Mouse (Mus musculus) Patski (cell line): Measurements from ENCODE around the gene Olfr1466. TPM values are rescaled to one million over a fixed set of nuclear protein-coding genes. Genes with fewer than 3 reads are reported as not detected.

ENCODE experiments used
- ATAC-seq: fragments of 100-300 bp; one replicate; pipeline ENCODE4 v1.8.0; 2021
- CTCF ChIA-PET: fragments of 350-600 bp; sonication (Branson Sonifier 250); formaldehyde crosslinking; loops from one replicate; lab custom pipeline; 2022; ENCODE audit warnings: inconsistent platforms; lab: Charles Lee
- POLR2A ChIA-PET: fragments of 350-600 bp; sonication (Branson Sonifier 250); formaldehyde crosslinking; loops from one replicate; lab custom pipeline; 2022; ENCODE audit warnings: antibody characterized with exemption, inconsistent platforms; lab: Charles Lee
- DNase-seq: peaks from one replicate; pipeline ENCODE4 v3.0.0-alpha.2; 2011; ENCODE audit warnings: low read depth, low spot score
- H3K27me3 ChIP-seq: fragments of 371-371 bp; one replicate; pipeline ENCODE4 v1.5.1; 2021
- CTCF ChIP-seq: fragments of 100-300 bp; IDR thresholded peaks from one replicate; pipeline ENCODE4 v1.5.1; 2021
- in situ Hi-C: fragments of 300-500 bp; cut with MboI; formaldehyde crosslinking; loops from 3 replicates; pipeline ENCODE4 v1.11.1; 2018; ENCODE audit warnings: low pct_unique_long_range_greater_than_20kb, mixed read lengths
- polyA plus RNA-seq: library from polyadenylated mRNA; unstranded; gene quantifications from one replicate; pipeline ENCODE4 v1.2.3, GENCODE M21; 2021

Gene Olfr1466
- polyA plus RNA-seq: not detected

- ChIA-PET POLR2A (no interaction called here), CTCF (no interaction called here)
- no peak for TF ChIP-seq CTCF
- H3K27me3 ChIP-seq: no peaks in the 10 kb centered on the region
- no peak for DNase-seq
- in situ Hi-C loops: no loop called here
- no peak for ATAC-seq
These were observed at the start of gene Olfr1466 for GRCm38 (mm10) chr19:13338562-13338961. Olfr1466 (plus strand) TSS chr19:13338862.

GRCm38 (mm10) chr19:13315441-13315840 lies 23.2 kb upstream of the Olfr1466 start, which contains the start of gene Olfr1465:
Olfr1465 (minus strand) TSS chr19:13315541.
- CTCF ChIA-PET: no interaction called here
- DNase-seq: no peak
- in situ Hi-C loops: no loop called here
- no peaks in the 10 kb centered on the region for H3K27me3 ChIP-seq
- TF ChIP-seq CTCF: no peak
- POLR2A ChIA-PET: no interaction called here
- no peak for ATAC-seq

- DNase-seq: no peak
- in situ Hi-C loops: no loop called here
- no peak for ATAC-seq
- TF ChIP-seq CTCF: no peak
- ChIA-PET POLR2A (no interaction called here), CTCF (no interaction called here)
- H3K27me3 ChIP-seq: no peaks in the 10 kb centered on the region
These were observed 23.3 kb downstream of the Olfr1466 start, which contains the start of gene Olfr1467 for GRCm38 (mm10) chr19:13361936-13362335. Olfr1467 (plus strand) TSS chr19:13362236.

Other genes starting within 250 kb of the Olfr1466 start
- not detected for gene Olfr1457, start 241.0 kb upstream of the Olfr1466 start, polyA plus RNA-seq
- not detected for gene Olfr1458, start 232.1 kb upstream of the Olfr1466 start, polyA plus RNA-seq
- 0.03 TPM for gene Olfr1459, start 189.3 kb upstream of the Olfr1466 start, polyA plus RNA-seq
- gene Olfr1461, start 175.9 kb upstream of the Olfr1466 start, polyA plus RNA-seq: not detected
- not detected for gene Olfr1462, start 153.1 kb upstream of the Olfr1466 start, polyA plus RNA-seq
- gene Olfr1463, start 107.5 kb upstream of the Olfr1466 start, polyA plus RNA-seq: not detected
- gene Olfr1465, start 23.3 kb upstream of the Olfr1466 start, polyA plus RNA-seq: not detected
- gene Olfr1467, start 23.4 kb downstream of the Olfr1466 start, polyA plus RNA-seq: not detected
- gene Olfr1469, start 69.0 kb downstream of the Olfr1466 start, polyA plus RNA-seq: not detected
- gene Olfr1471, start 104.5 kb downstream of the Olfr1466 start, polyA plus RNA-seq: not detected
- gene Olfr1472, start 117.2 kb downstream of the Olfr1466 start, polyA plus RNA-seq: not detected
- gene Olfr1474, start 130.7 kb downstream of the Olfr1466 start, polyA plus RNA-seq: not detected
- gene Olfr1475, start 141.3 kb downstream of the Olfr1466 start, polyA plus RNA-seq: not detected
- gene Olfr1477, start 161.7 kb downstream of the Olfr1466 start, polyA plus RNA-seq: not detected
- gene Olfr1480, start 189.1 kb downstream of the Olfr1466 start, polyA plus RNA-seq: not detected
- gene Olfr1484, start 244.6 kb downstream of the Olfr1466 start, polyA plus RNA-seq: not detected